Mouse (Mus musculus) v-Abl transformed pro-B cells (cell line): Measurements from ENCODE around the gene Rxra.

ENCODE experiments used
- in situ Hi-C, 2 experiments: fragments of 400-800 bp; cut with MboI; formaldehyde crosslinking; loops; one replicate each; pipeline ENCODE4 v1.15.1; 2025; ENCODE audit not compliant: unreplicated experiment in 2 of 2

Rxra gene

DNA sequence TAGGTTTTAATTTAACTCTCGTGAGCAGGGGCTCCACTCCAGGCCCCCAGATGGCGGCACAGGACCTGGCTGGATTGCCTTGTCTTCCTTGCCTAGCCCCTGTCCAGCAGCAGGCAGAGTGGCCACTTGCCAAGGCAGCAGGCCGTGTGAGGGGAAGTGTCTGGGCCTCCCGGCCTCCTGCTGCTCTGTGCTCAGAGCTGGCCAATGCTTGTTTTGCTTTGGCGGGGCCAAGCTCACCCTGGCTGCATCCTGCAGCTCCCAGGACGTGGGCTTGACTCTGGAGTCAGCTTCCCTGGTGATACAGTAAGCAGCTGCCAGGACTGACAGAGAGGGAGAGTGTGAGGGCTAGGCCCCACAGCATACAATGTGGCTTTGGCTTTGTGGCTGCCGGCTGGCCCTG lies 23.3 kb downstream of the Rxra start:
- in situ Hi-C loops = no loop called here

- in situ Hi-C loops = no loop called here
Measured at GRCm38 (mm10) chr2:27702283-27702682, 26.0 kb downstream of the Rxra start.

GRCm38 (mm10) chr2:27702904-27703666 lies 26.8 kb downstream of the Rxra start:
- in situ Hi-C loops = no loop called here

DNA sequence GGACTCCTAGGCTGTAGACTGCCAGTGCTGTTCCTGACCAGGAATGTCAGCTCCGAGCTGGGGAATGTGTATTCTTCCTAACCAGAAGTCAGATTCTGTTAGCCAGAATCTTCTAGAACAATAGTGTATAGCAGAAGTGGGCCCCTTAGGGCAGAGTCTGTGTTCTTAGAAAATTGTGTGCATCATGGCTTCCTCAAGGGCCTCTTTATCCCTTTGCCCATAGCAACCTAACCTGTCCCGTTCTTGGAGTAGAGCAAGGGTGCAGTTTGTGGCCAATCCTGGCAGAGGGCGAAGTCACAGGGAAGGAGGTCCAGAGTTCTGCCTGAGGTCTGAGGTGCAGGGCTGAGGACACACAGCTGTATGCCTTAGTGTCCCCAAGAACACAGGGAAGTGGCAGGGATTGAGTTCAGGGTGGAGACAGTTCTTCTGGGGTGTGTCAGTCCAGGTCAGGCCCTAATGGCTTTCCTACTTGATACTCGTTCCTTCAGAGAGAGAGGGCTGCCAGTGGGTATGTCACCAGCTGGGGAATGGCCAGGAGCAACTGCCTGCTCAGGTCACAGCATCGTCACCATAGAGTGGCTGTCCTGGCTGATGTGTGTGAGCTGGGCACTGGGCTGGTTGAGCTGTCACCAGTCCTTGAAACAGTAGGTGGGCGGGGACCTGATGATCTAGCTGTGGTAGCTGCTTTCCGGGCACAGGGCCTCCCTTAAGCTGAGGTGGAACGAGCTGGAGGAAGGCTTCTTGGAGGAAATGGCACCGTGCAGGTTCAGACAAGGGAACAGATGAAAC lies 27.8 kb downstream of the Rxra start:
- in situ Hi-C loops = no loop called here

DNA sequence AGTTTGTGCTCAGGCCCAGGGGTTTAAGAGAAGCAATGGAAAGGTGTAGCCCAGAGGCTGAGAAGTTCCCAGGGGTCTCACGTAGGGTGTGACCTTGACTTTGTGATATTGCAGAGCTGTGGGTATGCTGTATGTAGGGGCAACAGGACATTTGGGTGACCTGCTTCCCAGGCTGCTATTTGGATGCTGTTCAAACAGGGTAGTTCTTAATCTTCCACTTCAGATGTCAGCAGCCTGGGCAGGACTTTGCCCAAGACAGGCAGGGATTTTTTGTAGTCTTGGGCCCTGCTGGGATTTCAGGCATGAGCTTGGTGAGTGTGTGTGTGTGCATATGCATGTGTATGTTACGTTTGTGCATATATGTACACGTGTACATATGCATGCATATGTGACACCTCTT lies 28.4 kb downstream of the Rxra start:
- in situ Hi-C loops = no loop called here

- in situ Hi-C loops = no loop called here
Measured at GRCm38 (mm10) chr2:27710871-27711382, 34.7 kb downstream of the Rxra start.

- in situ Hi-C loops = no loop called here
Measured at GRCm38 (mm10) chr2:27712626-27713025, 36.4 kb downstream of the Rxra start.

- in situ Hi-C loops = no loop called here
Measured at GRCm38 (mm10) chr2:27713378-27713777, 37.1 kb downstream of the Rxra start.

DNA sequence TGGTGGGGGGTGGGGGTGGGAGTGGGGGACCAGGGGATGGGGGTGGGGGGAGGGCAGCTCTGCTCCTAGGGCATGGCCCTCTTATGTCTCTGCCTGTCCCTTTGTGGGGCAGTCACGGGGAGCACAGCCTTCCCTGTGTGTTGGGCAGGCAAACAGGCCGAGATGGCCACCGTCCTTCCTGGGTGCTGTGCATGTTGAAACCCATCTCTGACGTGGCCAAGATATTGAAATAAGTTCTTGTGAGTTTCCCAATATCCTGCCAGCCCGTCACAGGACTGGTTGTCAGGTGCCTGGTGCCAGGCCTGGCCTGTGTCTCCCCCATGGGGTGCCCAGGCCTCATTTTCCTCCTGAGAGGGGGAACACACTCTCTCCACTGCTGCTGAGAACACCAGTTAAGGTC lies 37.9 kb downstream of the Rxra start:
- in situ Hi-C loops = no loop called here

- in situ Hi-C loops = no loop called here
Measured at GRCm38 (mm10) chr2:27715221-27715620, 39.0 kb downstream of the Rxra start.

DNA sequence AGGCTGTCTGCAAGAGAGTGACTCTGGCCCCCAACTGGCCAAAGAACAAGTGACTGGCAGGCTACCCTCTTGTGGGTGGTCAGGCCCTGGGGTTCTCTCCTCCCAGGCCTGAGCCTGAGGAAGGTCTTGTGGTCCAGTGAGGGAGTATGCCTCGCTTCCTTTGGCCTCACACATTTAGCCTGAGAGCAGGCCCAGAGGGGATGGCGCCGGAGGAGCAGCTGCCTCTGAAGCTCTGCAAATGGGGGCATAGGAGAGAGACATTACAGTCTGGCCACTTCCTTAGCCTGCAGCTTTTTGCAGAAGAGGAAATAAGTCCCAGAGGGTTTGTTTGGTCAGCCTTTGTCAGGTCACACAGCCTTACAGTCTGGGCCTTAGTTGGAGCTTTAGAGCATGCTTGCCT lies 40.1 kb downstream of the Rxra start:
- in situ Hi-C loops = no loop called here

GRCm38 (mm10) chr2:27718191-27718590 lies 42.0 kb downstream of the Rxra start:
- in situ Hi-C loops = no loop called here

DNA sequence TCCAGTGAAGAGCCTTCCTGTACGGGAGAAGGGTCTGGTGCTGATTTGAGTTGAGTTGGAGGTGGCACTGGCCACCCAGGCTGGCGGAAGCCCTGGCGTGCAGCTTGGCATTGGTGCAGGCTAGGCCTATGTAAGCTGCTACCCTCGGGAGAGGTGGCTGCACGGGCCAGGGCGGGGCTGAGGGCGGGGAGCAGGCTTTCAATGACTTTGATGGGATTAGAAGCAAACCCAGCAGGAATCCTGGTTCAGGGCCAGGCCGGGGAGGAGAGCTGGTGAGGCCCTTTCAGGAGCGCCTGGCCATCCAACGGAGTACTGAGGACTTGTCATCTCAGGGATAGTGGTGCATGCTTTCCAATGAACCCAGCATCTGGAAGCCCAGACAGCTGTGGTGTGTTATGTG lies 43.4 kb downstream of the Rxra start:
- in situ Hi-C loops = no loop called here

DNA sequence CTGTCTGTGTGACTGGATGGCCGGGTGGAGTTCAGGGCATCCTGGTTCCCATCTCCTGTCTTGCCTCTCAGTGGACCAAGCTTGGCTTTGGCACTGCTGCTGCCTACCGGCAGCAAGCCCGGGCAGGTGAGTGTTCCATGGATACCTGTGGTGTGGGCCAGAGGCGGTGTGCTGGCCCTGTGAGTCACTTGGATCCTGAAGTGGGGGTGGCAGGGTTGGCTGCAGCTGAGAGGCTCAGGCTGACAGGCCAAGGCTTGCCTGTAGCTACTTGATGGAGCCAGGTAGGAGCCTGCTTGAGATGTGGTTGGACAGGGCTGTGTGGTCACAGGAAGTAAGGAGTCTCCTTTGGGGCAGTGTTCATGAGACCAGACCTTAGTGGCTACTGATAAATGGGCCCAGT lies 45.4 kb downstream of the Rxra start:
- in situ Hi-C loops = no loop called here

GRCm38 (mm10) chr2:27724729-27725316 lies 48.6 kb downstream of the Rxra start:
- in situ Hi-C loops = no loop called here

- in situ Hi-C loops = no loop called here
Measured at GRCm38 (mm10) chr2:27727994-27728854, 52.0 kb downstream of the Rxra start.

DNA sequence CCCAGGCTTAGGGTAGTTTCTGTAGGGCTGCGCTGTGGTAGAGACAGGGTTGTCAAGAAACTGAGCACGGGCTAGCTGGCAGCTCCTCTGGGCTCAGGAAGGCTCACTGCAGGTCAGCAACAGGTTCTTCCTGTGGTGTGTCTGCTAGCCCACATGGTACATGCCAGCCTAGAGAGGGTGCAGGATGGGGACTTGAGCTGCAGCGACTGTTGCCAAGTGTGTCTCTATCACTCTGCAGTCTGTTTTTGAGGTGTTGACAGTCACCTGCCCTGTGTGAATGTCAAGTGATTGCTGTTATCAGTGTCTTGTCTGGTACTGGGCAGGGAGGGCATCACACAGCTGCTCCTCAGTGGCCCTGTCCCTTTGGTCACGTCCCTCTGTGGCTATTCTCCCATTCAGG lies 52.8 kb downstream of the Rxra start:
- in situ Hi-C loops = no loop called here

DNA sequence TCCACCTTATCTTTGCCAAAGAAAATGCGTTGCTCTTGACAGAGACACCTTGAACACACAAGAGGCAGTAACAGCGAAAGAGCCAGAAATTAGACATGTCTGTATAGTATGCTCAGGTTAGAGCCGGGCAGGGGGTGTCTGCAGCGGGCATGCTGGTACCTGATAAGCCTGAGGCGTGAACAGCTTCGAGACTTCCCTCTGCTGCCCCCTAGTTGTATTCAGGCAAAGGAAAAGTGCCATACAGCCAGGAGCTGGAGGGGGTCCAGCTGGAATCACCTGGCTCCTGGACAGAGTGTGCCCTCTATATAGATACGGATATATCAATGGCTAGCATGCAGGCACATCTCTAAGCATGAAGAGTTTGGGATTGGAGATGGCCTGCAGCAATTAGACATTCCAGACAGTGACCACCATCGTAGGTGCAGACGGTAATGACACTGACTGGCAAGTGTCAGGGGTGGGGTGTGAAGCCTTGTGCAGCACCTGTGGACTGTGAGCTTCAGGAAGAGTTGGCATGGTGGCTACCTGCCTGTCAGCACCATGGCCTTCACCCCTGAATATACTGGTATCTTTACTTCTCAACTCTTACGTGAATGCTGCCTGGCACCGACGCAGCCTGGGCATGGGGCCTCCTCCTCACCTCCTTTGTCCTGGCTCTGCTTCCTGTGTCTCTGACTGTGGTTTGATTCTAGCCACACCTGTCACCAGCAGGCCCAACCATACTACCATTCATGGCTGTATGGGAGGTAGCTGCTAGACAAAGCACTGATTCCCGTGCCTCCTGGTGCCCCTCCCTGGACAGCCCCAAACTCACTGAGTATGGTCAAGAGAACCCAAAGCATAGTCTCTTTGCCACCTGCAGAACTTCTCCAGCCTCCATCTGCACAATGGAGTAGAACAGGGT lies 54.0 kb downstream of the Rxra start:
- in situ Hi-C loops = no loop called here

DNA sequence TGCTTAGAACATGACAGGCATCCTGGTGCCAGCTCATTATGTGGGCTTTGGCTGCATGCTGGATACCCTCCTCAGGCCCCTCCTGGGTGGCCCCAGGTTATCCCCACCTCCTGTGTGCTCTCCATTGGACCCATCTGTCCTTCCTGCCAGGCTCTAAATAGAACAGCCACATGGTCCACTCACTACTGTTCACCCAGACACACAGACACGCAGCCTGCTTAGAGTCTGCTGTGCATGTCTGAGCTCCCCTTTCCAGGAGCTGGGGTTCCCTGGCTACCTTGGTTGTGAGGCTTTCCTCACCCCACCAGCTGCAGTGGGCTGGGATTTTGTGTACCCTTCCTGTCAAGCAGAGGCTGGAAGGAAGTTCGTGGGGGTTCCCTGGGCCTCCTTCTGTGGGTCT lies 56.8 kb downstream of the Rxra start:
- in situ Hi-C loops = no loop called here

GRCm38 (mm10) chr2:27734328-27734727 lies 58.1 kb downstream of the Rxra start:
- in situ Hi-C loops = no loop called here
